In the genomic region with DNA sequence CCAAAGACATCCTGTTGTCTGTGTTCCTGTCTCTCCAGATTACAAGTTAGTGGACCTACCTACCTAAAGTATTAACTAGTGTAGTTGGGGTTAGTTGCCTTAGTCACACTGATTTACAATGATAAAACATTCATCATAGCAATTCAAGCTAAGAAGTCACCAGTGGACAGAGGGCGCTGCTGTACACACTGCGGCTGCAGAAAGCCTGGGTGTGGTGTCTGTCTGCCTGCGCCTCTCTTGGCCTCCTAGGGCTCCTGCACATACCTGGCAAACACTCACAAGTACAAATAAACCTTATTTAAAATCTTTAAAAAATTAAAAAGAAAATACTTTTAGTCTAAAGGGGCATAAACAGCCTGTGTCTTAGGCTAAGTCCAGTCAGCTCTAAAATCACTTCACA, we compare ENCODE assay signal across 14 mouse cellular contexts. TPM values are rescaled to one million over a fixed set of nuclear protein-coding genes. Genes with fewer than 3 reads are reported as not detected.
DNase-seq lines count a peak whose midpoint lies in the region; ATAC-seq and TF ChIP-seq lines count a peak whose summit lies in the region.
"Had no signal": no experiment of that assay in that cellular context is flagged by ENCODE, and none has a peak within 500 bp of the region (broad histone marks: within the 10 kb centered on the region; RNA-seq: fewer than 3 reads in every experiment).

No protein-coding gene starts in this region.

- no peak overlapping the region for H3K4me2 ChIP-seq in intestine, postnatal 0 days (replicated peaks; ENCODE audit: low read depth)
- no peak overlapping the region for H3K4me2 ChIP-seq in intestine, embryonic 15.5 days (replicated peaks)
- H3K4me2 ChIP-seq in liver, postnatal 0 days (ENCODE audit: low read depth, low read length), result no peak overlapping the region
- H3K4me2 ChIP-seq: hindbrain, embryonic 12.5 days; lung, embryonic 14.5 days; midbrain, embryonic 12.5 days; neural tube, embryonic 12.5 days had no signal

- TF ChIP-seq CTCF in intestine, postnatal 0 days (IDR thresholded peaks at IDR 0.05; ENCODE audit: low read depth), result peak; percentile 56
- TF ChIP-seq CTCF in liver, postnatal 0 days (IDR thresholded peaks at IDR 0.05; ENCODE audit: low read depth), result peak; percentile 24; the same call in 1 of the 2 replicates

- H3K9ac ChIP-seq in intestine, postnatal 0 days (ENCODE audit: low read depth, low read length), result no peak overlapping the region
- no peak overlapping the region for H3K9ac ChIP-seq in intestine, embryonic 15.5 days
- H3K9ac ChIP-seq in liver, postnatal 0 days (replicated peaks), result no peak overlapping the region
- H3K9ac ChIP-seq: hindbrain, embryonic 12.5 days; lung, embryonic 14.5 days; midbrain, embryonic 12.5 days; neural tube, embryonic 12.5 days had no signal

- no peaks in the 10 kb centered on the region for H3K4me1 ChIP-seq in intestine, postnatal 0 days (replicated peaks; ENCODE audit: control insufficient read depth, insufficient read depth, low read length)
- H3K4me1 ChIP-seq in intestine, embryonic 15.5 days (replicated peaks), result peaks cover 8% of the 10 kb centered on the region; the same call in 1 of the 2 replicates
- H3K4me1 ChIP-seq in liver, postnatal 0 days (ENCODE audit: insufficient read depth), result 0 out of 2 replicates have a peak, but pooled peaks cover 3% of the 10 kb centered on the region

- H3K9me3 ChIP-seq in intestine, postnatal 0 days (ENCODE audit: control insufficient read depth), result no peaks in the 10 kb centered on the region
- H3K9me3 ChIP-seq in intestine, embryonic 15.5 days, result no peaks in the 10 kb centered on the region
- no peaks in the 10 kb centered on the region for H3K9me3 ChIP-seq in liver, postnatal 0 days (ENCODE audit: low read length)
- H3K9me3 ChIP-seq: hindbrain, embryonic 12.5 days; midbrain, embryonic 12.5 days had no signal

- no peak overlapping the region for H3K4me3 ChIP-seq in intestine, postnatal 0 days (ENCODE audit: low read depth, low read length)
- no peak overlapping the region for H3K4me3 ChIP-seq in intestine, embryonic 15.5 days (replicated peaks)
- no peak overlapping the region for H3K4me3 ChIP-seq in liver, postnatal 0 days (ENCODE audit: low read depth, low read length)
- H3K4me3 ChIP-seq: hindbrain, embryonic 12.5 days; midbrain, embryonic 12.5 days; neural tube, embryonic 12.5 days had no signal

- no peaks in the 10 kb centered on the region for H3K27me3 ChIP-seq in intestine, postnatal 0 days (replicated peaks; ENCODE audit: control insufficient read depth, insufficient read depth, low read length)
- no peaks in the 10 kb centered on the region for H3K27me3 ChIP-seq in intestine, embryonic 15.5 days (replicated peaks)
- no peaks in the 10 kb centered on the region for H3K27me3 ChIP-seq in liver, postnatal 0 days (ENCODE audit: insufficient read depth, low read length)
- H3K27me3 ChIP-seq: hindbrain, embryonic 12.5 days; midbrain, embryonic 12.5 days; neural tube, embryonic 12.5 days had no signal

- no peak for ATAC-seq in intestine, postnatal 0 days
- ATAC-seq in intestine, embryonic 15.5 days, result no peak
- no peak for ATAC-seq in liver, postnatal 0 days

- WGBS in intestine, postnatal 0 days, result 81% methylated on average over 3 of the region's 3 CpGs
- 85% methylated on average over 3 of the region's 3 CpGs for WGBS in intestine, embryonic 15.5 days
- 80% methylated on average over 3 of the region's 3 CpGs for WGBS in liver, postnatal 0 days (ENCODE audit: insufficient replicate concordance)

- peak; percentile 29 for DNase-seq in lung, postnatal 36 days
- DNase-seq in lung, postnatal 10 days, result no peak
- DNase-seq in R1 (ENCODE audit: low read depth, low spot score), result peak; percentile 47
- no peak for DNase-seq in liver, postnatal 0 days
- DNase-seq in Muller cell, postnatal 12 days (ENCODE audit: inconsistent ontology term), result no peak
- DNase-seq: kidney, adult 11 months; lung, embryonic 14.5 days; right cerebral cortex, postnatal 25 days; thymus, adult 2 months had no signal

- no peak overlapping the region for H3K27ac ChIP-seq in intestine, postnatal 0 days (ENCODE audit: low read depth, low read length)
- no peak overlapping the region for H3K27ac ChIP-seq in intestine, embryonic 15.5 days
- no peak overlapping the region for H3K27ac ChIP-seq in liver, postnatal 0 days (ENCODE audit: low read depth)
- H3K27ac ChIP-seq: midbrain, embryonic 12.5 days; neural tube, embryonic 12.5 days had no signal

- no peak for TF ChIP-seq EP300 in liver, postnatal 0 days (IDR thresholded peaks at IDR 0.05; ENCODE audit: low read depth)

- H3K36me3 ChIP-seq in intestine, postnatal 0 days (ENCODE audit: control insufficient read depth, insufficient read depth), result peaks cover 13% of the 10 kb centered on the region
- H3K36me3 ChIP-seq in intestine, embryonic 15.5 days, result peaks cover 7% of the 10 kb centered on the region
- H3K36me3 ChIP-seq in liver, postnatal 0 days (replicated peaks; ENCODE audit: insufficient read depth, low read length), result peaks cover 19% of the 10 kb centered on the region

RNA-seq across cellular contexts. Expression of a gene that starts 47.8 kb away (rescaled TPM):
- 11.9 and 12.5 TPM in 2 replicates for polyA plus RNA-seq in intestine, postnatal 0 days (2015; fragmentation: Nextera tagmentation; extraction: Ambion mirVana)
- polyA plus RNA-seq in intestine, embryonic 15.5 days (2015; fragmentation: Nextera tagmentation; extraction: Ambion mirVana), result 24.2 and 25.1 TPM in 2 replicates
- polyA plus RNA-seq in liver, postnatal 0 days (2015; fragmentation: Nextera tagmentation; extraction: Ambion mirVana), result 5.8 and 5.9 TPM in 2 replicates

Comparison
In these comparisons a context has a peak if more than half of its experiments do, and no peak if none do; other contexts are left out.
1. DNase-seq: peak in lung, postnatal 36 days (single experiment) and R1 (single experiment); none in lung, postnatal 10 days (single experiment), liver, postnatal 0 days (single experiment) and Muller cell, postnatal 12 days (single experiment).